Mouse (Mus musculus) heart, postnatal 0 days (tissue): Measurements from ENCODE around the gene Mturn. TPM values are rescaled to one million over a fixed set of nuclear protein-coding genes. Genes with fewer than 3 reads are reported as not detected.
A peak's percentile ranks its signal among the peaks of the same experiment; 100 is the strongest.

ENCODE experiments used
- ATAC-seq: fragments of 200-750 bp; cut with Nextera tagmentation; 2 replicates; pipeline ENCODE4 v1.8.0; 2017; ENCODE audit warnings: low read depth, moderate number of reproducible peaks, moderate library complexity; ENCODE audit not compliant: insufficient read depth
- DNase-seq: peaks from one replicate; pipeline ENCODE4 v3.0.0-alpha.2; 2016; ENCODE audit warnings: low spot score
- H3K27ac ChIP-seq: fragments of 300-500 bp; sonication (generic); 2 replicates; pipeline ENCODE4 v1.5.1; 2014; ENCODE audit warnings: low read depth, mild to moderate bottlenecking
- H3K27me3 ChIP-seq: fragments of 300-500 bp; sonication (generic); 2 replicates; pipeline ENCODE4 v1.6.1; 2014; ENCODE audit warnings: low read length, mixed read lengths; ENCODE audit not compliant: control insufficient read depth, insufficient read depth
- H3K36me3 ChIP-seq: fragments of 300-500 bp; sonication (generic); replicated peaks from 2 replicates; pipeline ENCODE4 v1.6.1; 2014; ENCODE audit warnings: low read length, mixed read lengths; ENCODE audit not compliant: control insufficient read depth, insufficient read depth
- H3K4me1 ChIP-seq: fragments of 300-500 bp; sonication (generic); 2 replicates; pipeline ENCODE4 v1.6.1; 2014; ENCODE audit warnings: antibody characterized with exemption; ENCODE audit not compliant: control insufficient read depth, insufficient read depth
- H3K4me2 ChIP-seq: fragments of 300-500 bp; sonication (generic); 2 replicates; pipeline ENCODE4 v1.6.1; 2014; ENCODE audit warnings: low read depth, mild to moderate bottlenecking, low read length, moderate library complexity
- H3K4me3 ChIP-seq: fragments of 300-500 bp; sonication (generic); 2 replicates; pipeline ENCODE4 v1.5.1; 2014; ENCODE audit warnings: low read depth, low read length
- H3K9ac ChIP-seq: fragments of 300-500 bp; sonication (generic); replicated peaks from 2 replicates; pipeline ENCODE4 v1.6.1; 2014; ENCODE audit warnings: low read depth, low read length, mixed read lengths
- H3K9me3 ChIP-seq: fragments of 300-500 bp; sonication (generic); replicated peaks from 2 replicates; pipeline ENCODE4 v1.6.1; 2016; ENCODE audit warnings: low read length; ENCODE audit not compliant: control insufficient read depth
- CTCF ChIP-seq: IDR thresholded peaks from 2 replicates; pipeline ENCODE4 v1.5.1; 2016; ENCODE audit warnings: antibody characterized with exemption, control low read depth, low read depth
- EP300 ChIP-seq: IDR thresholded peaks from 2 replicates; pipeline ENCODE4 v1.6.1; 2016; ENCODE audit warnings: antibody characterized with exemption, low read depth
- whole genome bisulfite sequencing: fragments of 180-500 bp; shearing (Covaris S2); extraction: QIAGEN DNeasy Blood & Tissue Kit; methylation state at CpG from one replicate; pipeline ENCODE4 v1.1.7; 2014; 5-methylcytosine and 5-hydroxymethylcytosine counted together
- polyA plus RNA-seq: library from polyadenylated mRNA; unstranded; fragments of >200 nt; fragmentation: Nextera tagmentation; extraction: Ambion mirVana; gene quantifications from 2 replicates; pipeline ENCODE4 v1.2.1, GENCODE M21; 2015
- total RNA-seq: library from RNA; depleted of rRNA; stranded (reverse); fragments of >200 nt; gene quantifications from 2 replicates; pipeline ENCODE4 v1.2.3, GENCODE M21; 2014; ENCODE audit warnings: low replicate concordance; rRNA removed

Gene Mturn
- total and polyA plus RNA-seq, 2 experiments from 2014 or later = 3.2 to 5.6 TPM

DNA sequence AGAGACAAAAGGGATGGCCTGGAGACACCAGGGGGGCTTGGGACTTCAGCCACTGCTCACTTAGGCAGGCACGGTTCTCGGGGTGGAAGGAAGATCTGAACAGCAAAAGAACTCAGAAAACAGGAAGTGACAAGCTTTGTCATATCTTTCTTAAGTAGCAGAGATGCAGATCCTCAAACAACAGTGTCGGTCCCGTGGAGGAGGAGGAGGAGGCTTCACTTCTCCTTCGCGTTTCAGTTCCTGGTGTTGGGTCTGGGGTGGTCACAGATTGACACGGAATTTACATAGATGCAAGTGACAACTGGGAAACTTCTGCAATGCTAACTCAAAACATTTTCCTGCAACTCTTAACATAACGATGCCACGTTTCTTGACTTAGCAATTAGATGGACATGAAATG lies 54.7 kb downstream of the Mturn start:
- H3K4me3 ChIP-seq = no peak overlapping the region
- H3K27me3 ChIP-seq = no peaks in the 10 kb centered on the region
- no peak overlapping the region for H3K27ac ChIP-seq
- 51% methylated on average over 9 of the region's 9 CpGs for WGBS
- ATAC-seq (no peak), DNase-seq (no peak)
- TF ChIP-seq CTCF (no peak), EP300 (no peak)
- H3K4me2 ChIP-seq = no peak overlapping the region
- no peaks in the 10 kb centered on the region for H3K9me3 ChIP-seq
- H3K36me3 ChIP-seq = no peaks in the 10 kb centered on the region
- H3K9ac ChIP-seq = no peak overlapping the region
- H3K4me1 ChIP-seq = no peaks in the 10 kb centered on the region

DNA sequence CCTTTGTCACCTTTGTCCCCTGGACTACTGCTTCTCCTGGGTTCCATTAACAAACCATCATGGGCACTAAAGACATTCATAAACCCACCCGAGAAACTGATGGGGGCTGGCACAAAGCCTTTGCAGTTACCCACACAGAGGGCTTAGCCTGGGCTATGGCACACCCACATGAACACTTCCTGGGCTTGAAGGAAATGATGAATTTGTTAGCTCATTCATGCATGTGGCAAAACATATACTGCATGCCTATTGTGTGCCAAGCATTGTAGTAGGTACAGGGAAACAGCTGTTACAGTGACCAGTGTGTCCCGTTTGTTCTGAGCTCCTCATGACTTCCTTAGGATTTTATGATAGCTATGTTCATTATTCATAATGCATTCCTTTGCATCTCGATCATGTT lies 55.8 kb downstream of the Mturn start:
- Histone ChIP-seq H3K27me3 (no peaks in the 10 kb centered on the region), H3K36me3 (no peaks in the 10 kb centered on the region), H3K4me1 (no peaks in the 10 kb centered on the region), H3K27ac (no peak overlapping the region), H3K9ac (no peak overlapping the region), H3K4me3 (no peak overlapping the region), H3K9me3 (no peaks in the 10 kb centered on the region), H3K4me2 (no peak overlapping the region)
- ATAC-seq = no peak
- DNase-seq = no peak
- 73% methylated on average over 3 of the region's 3 CpGs for WGBS
- TF ChIP-seq CTCF (no peak), EP300 (no peak)

- no peaks in the 10 kb centered on the region for H3K27me3 ChIP-seq
- no peak for TF ChIP-seq EP300
- no peak for TF ChIP-seq CTCF
- no peaks in the 10 kb centered on the region for H3K4me1 ChIP-seq
- H3K4me3 ChIP-seq = no peak overlapping the region
- no peak overlapping the region for H3K4me2 ChIP-seq
- H3K36me3 ChIP-seq = no peaks in the 10 kb centered on the region
- no peak for DNase-seq
- no peak for ATAC-seq
- no peak overlapping the region for H3K27ac ChIP-seq
- H3K9me3 ChIP-seq = no peaks in the 10 kb centered on the region
- H3K9ac ChIP-seq = no peak overlapping the region
- WGBS = 73% methylated on average over 3 of the region's 3 CpGs
These were observed 56.3 kb downstream of the Mturn start for GRCm38 (mm10) chr6:54737684-54738083.

DNA sequence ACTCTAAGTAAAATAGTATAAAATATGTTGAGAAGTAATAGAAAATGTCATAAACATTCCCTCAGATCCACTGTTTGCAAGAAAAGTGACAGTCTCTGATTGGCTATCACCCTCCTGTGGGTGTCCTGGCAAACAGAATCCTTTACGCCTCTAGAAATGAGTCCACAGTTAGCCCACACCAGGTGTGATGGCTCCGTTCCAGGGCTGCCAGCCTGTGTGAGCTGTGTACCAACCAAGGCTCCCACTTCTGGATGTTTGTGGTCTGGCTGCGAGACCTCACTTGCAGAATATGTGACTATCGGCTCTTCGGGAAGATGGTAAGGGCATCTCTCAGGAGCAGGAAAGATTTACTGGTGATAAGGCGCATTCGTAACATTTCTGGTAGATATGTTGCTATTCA lies 67.6 kb downstream of the Mturn start:
- no peak for ATAC-seq
- no peaks in the 10 kb centered on the region for H3K27me3 ChIP-seq
- WGBS = 79% methylated on average over 7 of the region's 7 CpGs

DNA sequence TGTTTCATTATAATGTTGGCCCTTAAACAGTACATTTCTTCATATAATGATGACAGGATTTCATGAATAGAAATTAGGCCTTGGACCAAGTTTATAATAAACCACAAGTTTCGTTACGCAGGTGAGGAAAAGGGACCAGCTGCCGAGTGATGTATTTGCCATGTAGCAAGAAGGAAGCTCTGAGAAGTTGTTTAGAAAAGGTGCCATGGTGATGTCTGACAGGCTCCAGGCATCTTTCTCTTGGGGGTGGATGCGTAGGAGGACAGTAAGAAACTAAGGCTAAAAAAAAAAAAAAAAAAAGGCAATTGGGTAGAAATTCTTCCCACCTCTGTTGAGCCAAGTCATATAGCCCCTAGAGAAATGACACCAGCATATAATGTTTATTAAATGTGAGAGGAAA lies 70.2 kb downstream of the Mturn start:
- H3K36me3 ChIP-seq = no peaks in the 10 kb centered on the region
- no peak for DNase-seq
- H3K9ac ChIP-seq = no peak overlapping the region
- no peak overlapping the region for H3K4me3 ChIP-seq
- H3K4me1 ChIP-seq = no peaks in the 10 kb centered on the region
- H3K27me3 ChIP-seq = no peaks in the 10 kb centered on the region
- no peak overlapping the region for H3K4me2 ChIP-seq
- no peak for ATAC-seq
- TF ChIP-seq EP300 = no peak
- no peak for TF ChIP-seq CTCF
- no peak overlapping the region for H3K27ac ChIP-seq
- no peaks in the 10 kb centered on the region for H3K9me3 ChIP-seq
- WGBS = 63% methylated on average over 4 of the region's 4 CpGs

More for the DNA sequence above, 67.6 kb downstream of the Mturn start:
- Histone ChIP-seq H3K9ac (no peak overlapping the region), H3K4me3 (no peak overlapping the region), H3K9me3 (no peaks in the 10 kb centered on the region), H3K36me3 (no peaks in the 10 kb centered on the region), H3K4me2 (no peak overlapping the region), H3K4me1 (no peaks in the 10 kb centered on the region), H3K27ac (no peak overlapping the region)
- TF ChIP-seq EP300 (no peak), CTCF (no peak)
- DNase-seq = no peak

DNA sequence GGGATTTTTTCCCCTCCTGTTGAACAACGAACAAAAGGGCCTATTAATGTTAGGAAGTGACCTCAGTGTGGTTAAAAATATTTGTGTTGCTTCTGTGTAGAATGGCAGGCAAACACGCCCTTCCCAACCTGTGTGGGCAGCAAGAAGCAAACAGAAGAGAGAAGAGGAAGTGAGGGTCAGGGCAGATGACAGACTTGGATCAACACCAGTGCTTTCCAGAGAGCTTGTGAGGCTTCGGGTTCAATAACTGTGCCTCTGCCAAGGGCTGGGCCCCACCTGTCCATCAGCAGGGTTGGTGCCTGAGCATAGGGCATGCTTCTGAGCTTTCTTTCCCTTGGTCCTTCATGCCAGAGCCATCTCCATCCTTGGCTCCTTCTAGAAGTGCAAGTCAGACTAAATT lies 70.7 kb downstream of the Mturn start:
- no peak for DNase-seq
- no peaks in the 10 kb centered on the region for H3K9me3 ChIP-seq
- 40% methylated on average over 3 of the region's 3 CpGs for WGBS
- ATAC-seq = no peak
- H3K4me1 ChIP-seq = no peaks in the 10 kb centered on the region
- no peak overlapping the region for H3K4me3 ChIP-seq
- peak overlapping the region; percentile 43 for H3K27ac ChIP-seq
- H3K36me3 ChIP-seq = no peaks in the 10 kb centered on the region
- TF ChIP-seq EP300 (no peak), CTCF (no peak)
- H3K27me3 ChIP-seq = no peaks in the 10 kb centered on the region
- no peak overlapping the region for H3K4me2 ChIP-seq
- H3K9ac ChIP-seq = no peak overlapping the region

Other genes starting within 250 kb of the Mturn start
- gene Scrn1, start 115.1 kb upstream of the Mturn start, total RNA-seq = 8.9 and 14.5 TPM in 2 replicates
- 7.4 and 8.3 TPM in 2 replicates for gene Scrn1, start 115.1 kb upstream of the Mturn start, polyA plus RNA-seq
- 6.3 and 10.0 TPM in 2 replicates for gene Plekha8, start 86.5 kb upstream of the Mturn start, total RNA-seq
- gene Plekha8, start 86.5 kb upstream of the Mturn start, polyA plus RNA-seq = 5.2 and 5.3 TPM in 2 replicates
- 16.4 and 27.3 TPM in 2 replicates for gene Fkbp14, start 84.3 kb upstream of the Mturn start, total RNA-seq
- 11.8 and 14.2 TPM in 2 replicates for gene Fkbp14, start 84.3 kb upstream of the Mturn start, polyA plus RNA-seq
- 7.1 and 31.3 TPM in 2 replicates for gene Znrf2, start 135.3 kb downstream of the Mturn start, total RNA-seq
- gene Znrf2, start 135.3 kb downstream of the Mturn start, polyA plus RNA-seq = 3.7 and 4.3 TPM in 2 replicates